Comparison of ENCODE assay signal across 8 mouse cellular contexts in the genomic region with DNA sequence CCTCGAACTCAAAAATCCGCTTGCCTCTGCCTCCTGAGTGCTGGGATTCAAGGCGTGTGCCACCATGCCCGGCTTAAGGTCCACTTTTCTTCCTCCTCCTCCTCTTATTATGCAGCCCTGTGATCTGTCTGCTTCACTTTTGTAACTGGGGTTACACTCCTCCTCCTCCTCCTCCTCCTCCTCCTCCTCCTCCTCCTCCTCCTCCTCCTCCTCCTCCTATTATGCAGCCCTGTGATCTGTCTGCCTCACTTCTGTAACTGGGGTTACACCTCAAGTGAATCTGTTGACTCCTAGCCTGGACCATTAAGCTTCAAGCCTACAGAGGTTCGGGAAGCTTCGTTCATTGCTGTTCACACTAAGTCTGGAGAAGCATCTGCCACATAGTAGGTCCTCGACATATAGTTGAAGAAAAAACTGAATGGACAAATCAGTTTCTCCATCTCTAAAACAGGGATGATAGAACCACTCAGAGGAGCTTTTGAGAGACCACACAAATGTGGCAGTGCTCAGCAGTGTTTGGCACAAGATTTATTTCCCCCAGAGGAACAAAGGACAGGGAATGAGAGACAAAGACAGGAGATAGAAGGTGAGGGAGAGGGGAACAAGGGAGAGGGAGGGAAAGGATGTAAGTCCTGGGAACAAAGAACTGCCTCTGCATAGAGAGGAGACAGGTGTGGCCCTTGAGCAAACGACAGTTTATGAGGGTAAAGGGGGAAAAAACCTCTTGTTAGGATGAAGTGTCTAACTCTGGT. TPM values are rescaled to one million over a fixed set of nuclear protein-coding genes. Genes with fewer than 3 reads are reported as not detected.
DNase-seq lines count a peak whose midpoint lies in the region; ATAC-seq and TF ChIP-seq lines count a peak whose summit lies in the region.

No protein-coding gene starts in this region.

- H3K9me3 ChIP-seq in E14TG2a.4 (ENCODE audit: low read length) = peaks cover 21% of the 10 kb centered on the region; the same call in 1 of the 2 replicates
- H3K9me3 ChIP-seq in forebrain, postnatal 0 days (ENCODE audit: low read length) = no peaks in the 10 kb centered on the region

- intact Hi-C loops in gastrocnemius, adult 2 months (cut with DNase I) = no loop called here
- intact Hi-C loops in left cerebral cortex, postnatal 36 days (cut with DNase I) = no loop called here

- ATAC-seq in forebrain, postnatal 0 days = no peak

- peak overlapping the region; percentile 53 for H3K4me2 ChIP-seq in forebrain, postnatal 0 days (ENCODE audit: low read depth)

- peak overlapping the region; percentile 92 for H3K4me3 ChIP-seq in gastrocnemius, adult 2 months
- H3K4me3 ChIP-seq in E14TG2a.4 (replicated peaks; ENCODE audit: low read length) (peak overlapping the region; percentile 99), macrophage (ENCODE audit: inconsistent target) (peak overlapping the region; percentile 91)
- H3K4me3 ChIP-seq in forebrain, postnatal 0 days (ENCODE audit: low read depth, low read length) = peak overlapping the region; percentile 76; the same call in 1 of the 2 replicates

- H3K9ac ChIP-seq in forebrain, postnatal 0 days = no peak overlapping the region

- TF ChIP-seq CTCF in gastrocnemius, adult 2 months (IDR thresholded peaks at IDR 0.05) = no peak
- no peak for TF ChIP-seq CTCF in E14TG2a.4 (conservative IDR thresholded peaks at IDR 0.05; ENCODE audit: low read length)
- no peak for TF ChIP-seq CTCF in forebrain, postnatal 0 days (IDR thresholded peaks at IDR 0.05; ENCODE audit: low read depth)

- no peak for DNase-seq in gastrocnemius, adult 2 months
- no peak for DNase-seq in gastrocnemius, adult 18-20 months (ENCODE audit: low spot score)
- no peak for DNase-seq in forebrain, postnatal 0 days
- no peak for DNase-seq in right cerebral cortex, postnatal 10 days (ENCODE audit: low spot score in 2 of 2)
- DNase-seq in c-Kit-positive CD71-positive TER-119-positive erythroid progenitor cells, embryonic 14.5 days (ENCODE audit: low spot score) = no peak
- no peak for DNase-seq in left cerebral cortex, postnatal 36 days (ENCODE audit: low spot score in 2 of 2)

- WGBS in forebrain, postnatal 0 days = 16% methylated on average over 8 of the region's 8 CpGs
- WGBS in macrophage (ENCODE audit: missing documents) = 33% methylated on average over 8 of the region's 8 CpGs

- H3K4me1 ChIP-seq in E14TG2a.4 (replicated peaks; ENCODE audit: low read depth, low read length) = peaks cover 70% of the 10 kb centered on the region
- H3K4me1 ChIP-seq in forebrain, postnatal 0 days (ENCODE audit: insufficient read depth) = peaks cover 21% of the 10 kb centered on the region

- peak overlapping the region; percentile 88; the same call in 1 of the 2 replicates for H3K27ac ChIP-seq in gastrocnemius, adult 2 months
- no peak overlapping the region; the same call in 1 of the 2 replicates for H3K27ac ChIP-seq in forebrain, postnatal 0 days (ENCODE audit: low read depth, low read length)
- H3K27ac ChIP-seq in macrophage = peak overlapping the region; percentile 76

- H3K36me3 ChIP-seq in E14TG2a.4 (ENCODE audit: insufficient read depth, low read length) (peaks cover 77% of the 10 kb centered on the region), macrophage (ENCODE audit: inconsistent target) (peaks cover 25% of the 10 kb centered on the region)
- peaks cover 58% of the 10 kb centered on the region for H3K36me3 ChIP-seq in forebrain, postnatal 0 days (ENCODE audit: insufficient read depth)

- H3K79me2 ChIP-seq in macrophage (ENCODE audit: inconsistent target) = peaks cover 51% of the 10 kb centered on the region

- no peaks in the 10 kb centered on the region for H3K27me3 ChIP-seq in E14TG2a.4 (ENCODE audit: insufficient read depth, low read length)
- no peaks in the 10 kb centered on the region for H3K27me3 ChIP-seq in forebrain, postnatal 0 days (ENCODE audit: insufficient read depth, low read length)

RNA-seq across cellular contexts. Expression of gene Rps15a, which starts 1.0 kb away (rescaled TPM):
- total RNA-seq in gastrocnemius, adult 2 months (2021) = 100 to 1,000 TPM; 409 to 488 TPM
- total RNA-seq in gastrocnemius, adult 18-20 months (2021) = 100 to 1,000 TPM; 395 to 447 TPM
- 192 and 221 TPM in 2 replicates for total RNA-seq in forebrain, postnatal 0 days (2014; rRNA removed)
- polyA plus RNA-seq in forebrain, postnatal 0 days (2015; fragmentation: Nextera tagmentation; extraction: Ambion mirVana) = 384 and 597 TPM in 2 replicates
- 100 to 1,000 TPM in 1 of 26 experiments, 10 to 100 TPM in 25; 36.0 to 273 (median 53.7) TPM for total RNA-seq in macrophage (2018; cell fraction: chromatin; rRNA removed)
- total RNA-seq in macrophage (2018; cell fraction: cytosol; rRNA removed) = 100 to 1,000 TPM; 369 to 863 (median 565) TPM
- 10 to 100 TPM; 36.1 to 90.9 (median 63.1) TPM for total RNA-seq in macrophage (2018; cell fraction: nucleus; rRNA removed)
- polyA plus RNA-seq in macrophage (2018) = 605 to 1,612 TPM (median 1,413 TPM) in 3 replicates
- 100 to 1,000 TPM; 359 to 374 TPM for total RNA-seq in left cerebral cortex, postnatal 36 days (2021)

RNA-seq across cellular contexts. Expression of gene Arl6ip1, which starts 12.5 kb away (rescaled TPM):
- total RNA-seq in gastrocnemius, adult 2 months (2021) = 10 to 100 TPM in 1 of 2 experiments, 1 to 10 TPM in 1; 7.9 to 11.2 TPM
- total RNA-seq in gastrocnemius, adult 18-20 months (2021) = 1 to 10 TPM; 7.2 to 8.2 TPM
- 292 and 386 TPM in 2 replicates for total RNA-seq in forebrain, postnatal 0 days (2014; rRNA removed)
- 588 and 659 TPM in 2 replicates for polyA plus RNA-seq in forebrain, postnatal 0 days (2015; fragmentation: Nextera tagmentation; extraction: Ambion mirVana)
- 10 to 100 TPM; 20.1 to 75.0 (median 37.9) TPM for total RNA-seq in macrophage (2018; cell fraction: chromatin; rRNA removed)
- total RNA-seq in macrophage (2018; cell fraction: cytosol; rRNA removed) = 100 to 1,000 TPM; 243 to 394 (median 330) TPM
- 100 to 1,000 TPM in 25 of 26 experiments, 10 to 100 TPM in 1; 88.2 to 281 (median 172) TPM for total RNA-seq in macrophage (2018; cell fraction: nucleus; rRNA removed)
- polyA plus RNA-seq in macrophage (2018) = 279 to 355 TPM (median 308 TPM) in 3 replicates
- 100 to 1,000 TPM; 249 to 254 TPM for total RNA-seq in left cerebral cortex, postnatal 36 days (2021)

Comparison
In these comparisons a context has a peak if more than half of its experiments do, and no peak if none do; other contexts are left out.
1. RNA of gene Arl6ip1, which starts 12.5 kb away (total RNA-seq): 292 to 386 TPM in forebrain, postnatal 0 days and 249 to 254 TPM in left cerebral cortex, postnatal 36 days; 7.9 to 11.2 TPM in gastrocnemius, adult 2 months and 7.2 to 8.2 TPM in gastrocnemius, adult 18-20 months; every median in the first group is over 10 times any median in the second.
2. Peak in every context shown above with its lines, with median percentiles within 50 percentile points of each other: H3K4me3 ChIP-seq.